Mouse (Mus musculus) forebrain, embryonic 12.5 days (tissue): ENCODE measurements around the gene Igf1r. TPM values are rescaled to one million over a fixed set of nuclear protein-coding genes. Genes with fewer than 3 reads are reported as not detected.

Experiments used
- ATAC-seq: fragments of 200-750 bp; cut with Nextera tagmentation; 2 replicates; pipeline ENCODE4 v1.8.0; 2017; ENCODE audit warnings: moderate TSS enrichment; ENCODE audit not compliant: low FRiP score
- H3K27ac ChIP-seq: fragments of 300-500 bp; sonication (generic); 2 replicates; pipeline ENCODE4 v1.5.1; 2016; ENCODE audit warnings: mild to moderate bottlenecking
- H3K27me3 ChIP-seq: fragments of 300-500 bp; sonication (generic); 2 replicates; pipeline ENCODE4 v1.6.1; 2016; ENCODE audit warnings: mild to moderate bottlenecking
- H3K36me3 ChIP-seq: fragments of 300-500 bp; sonication (generic); replicated peaks from 2 replicates; pipeline ENCODE4 v1.6.1; 2016; ENCODE audit warnings: mild to moderate bottlenecking
- H3K4me1 ChIP-seq: fragments of 300-500 bp; sonication (generic); 2 replicates; pipeline ENCODE4 v1.6.1; 2016
- H3K4me2 ChIP-seq: fragments of 300-500 bp; sonication (generic); 2 replicates; pipeline ENCODE4 v1.6.1; 2016; ENCODE audit warnings: mild to moderate bottlenecking, moderate library complexity
- H3K4me3 ChIP-seq: fragments of 300-500 bp; sonication (generic); replicated peaks from 2 replicates; pipeline ENCODE4 v1.5.1; 2016; ENCODE audit warnings: mild to moderate bottlenecking
- H3K9ac ChIP-seq: fragments of 300-500 bp; sonication (generic); 2 replicates; pipeline ENCODE4 v1.6.1; 2016; ENCODE audit warnings: mild to moderate bottlenecking
- H3K9me3 ChIP-seq: fragments of 300-500 bp; sonication (generic); 2 replicates; pipeline ENCODE4 v1.6.1; 2016
- WGBS: fragments of 180-500 bp; shearing (Covaris S2); methylation state at CpG from one replicate; pipeline ENCODE4 v1.1.7; 2016; 5-methylcytosine and 5-hydroxymethylcytosine counted together
- polyA plus RNA-seq: library from polyadenylated mRNA; unstranded; fragments of >200 nt; fragmentation: Nextera tagmentation; extraction: Ambion mirVana; gene quantifications from 2 replicates; pipeline ENCODE4 v1.2.1, GENCODE M21; 2016

Gene Igf1r
- polyA plus RNA-seq, 1 experiment from 2014 or later, result 36.1 TPM

- H3K36me3 ChIP-seq, result no peaks in the 10 kb centered on the region
- WGBS, result 86% methylated on average over 4 of the region's 4 CpGs
Observed at GRCm38 (mm10) chr7:67993614-67994013, 41.0 kb downstream of the Igf1r start.

GRCm38 (mm10) chr7:67994346-67994858 lies 41.8 kb downstream of the Igf1r start:
- Histone ChIP-seq H3K4me2 (no peak overlapping the region), H3K9me3 (no peaks in the 10 kb centered on the region), H3K4me1 (peaks cover 25% of the 10 kb centered on the region), H3K4me3 (no peak overlapping the region), H3K36me3 (no peaks in the 10 kb centered on the region), H3K27ac (no peak overlapping the region), H3K27me3 (no peaks in the 10 kb centered on the region), H3K9ac (no peak overlapping the region)
- ATAC-seq, result no peak
- 83% methylated on average over 7 of the region's 7 CpGs for WGBS

More at GRCm38 (mm10) chr7:67993614-67994013, 41.0 kb downstream of the Igf1r start:
- Histone ChIP-seq H3K4me3 (no peak overlapping the region), H3K9ac (no peak overlapping the region), H3K27ac (no peak overlapping the region), H3K27me3 (no peaks in the 10 kb centered on the region), H3K9me3 (no peaks in the 10 kb centered on the region), H3K4me2 (no peak overlapping the region), H3K4me1 (peaks cover 26% of the 10 kb centered on the region)
- ATAC-seq, result no peak

- H3K27ac ChIP-seq, result no peak overlapping the region
- no peaks in the 10 kb centered on the region for H3K9me3 ChIP-seq
- no peak overlapping the region for H3K4me2 ChIP-seq
- no peak overlapping the region for H3K4me3 ChIP-seq
- no peak for ATAC-seq
- H3K27me3 ChIP-seq, result no peaks in the 10 kb centered on the region
- peaks cover 25% of the 10 kb centered on the region for H3K4me1 ChIP-seq
- no peaks in the 10 kb centered on the region for H3K36me3 ChIP-seq
- WGBS, result 70% methylated on average over 8 of the region's 8 CpGs
- no peak overlapping the region for H3K9ac ChIP-seq
Observed at GRCm38 (mm10) chr7:67995276-67995675, 42.6 kb downstream of the Igf1r start.

GRCm38 (mm10) chr7:67996202-67996960 lies 43.8 kb downstream of the Igf1r start:
- ATAC-seq, result no peak
- H3K27me3 ChIP-seq, result no peaks in the 10 kb centered on the region
- no peaks in the 10 kb centered on the region for H3K9me3 ChIP-seq
- H3K4me1 ChIP-seq, result peaks cover 25% of the 10 kb centered on the region
- H3K27ac ChIP-seq, result no peak overlapping the region
- no peak overlapping the region for H3K4me2 ChIP-seq
- WGBS, result 65% methylated on average over 12 of the region's 12 CpGs
- H3K9ac ChIP-seq, result no peak overlapping the region
- H3K4me3 ChIP-seq, result no peak overlapping the region
- H3K36me3 ChIP-seq, result 0 out of 2 replicates have a peak, but pooled peaks cover 4% of the 10 kb centered on the region

- Histone ChIP-seq H3K27me3 (no peaks in the 10 kb centered on the region), H3K9ac (no peak overlapping the region), H3K4me2 (no peak overlapping the region), H3K9me3 (no peaks in the 10 kb centered on the region), H3K36me3 (peaks cover 25% of the 10 kb centered on the region), H3K4me3 (no peak overlapping the region), H3K4me1 (peaks cover 12% of the 10 kb centered on the region), H3K27ac (no peak overlapping the region)
- ATAC-seq, result no peak
- WGBS, result 92% methylated on average over 5 of the region's 5 CpGs
Observed at GRCm38 (mm10) chr7:68001269-68001668, 48.6 kb downstream of the Igf1r start.

DNA sequence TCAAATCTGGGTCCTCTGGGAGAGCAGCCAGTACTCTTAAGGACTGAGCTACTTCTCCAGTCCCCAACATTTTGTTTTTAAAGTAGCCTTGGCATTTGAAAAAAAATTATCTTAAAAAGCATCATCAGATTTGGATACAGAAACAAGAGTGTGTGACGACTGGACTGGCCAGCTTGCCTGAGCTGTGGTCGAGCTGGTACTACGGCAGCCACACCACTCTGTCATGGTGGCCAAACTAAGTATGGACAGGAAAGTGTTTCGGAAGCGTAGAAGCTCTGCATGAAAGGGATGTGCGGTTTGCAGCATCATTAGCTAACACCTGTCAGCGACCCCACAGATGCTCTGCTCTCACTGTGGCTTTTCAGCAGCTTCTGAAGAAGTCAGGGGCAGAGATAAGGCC lies 53.4 kb downstream of the Igf1r start:
- Histone ChIP-seq H3K4me1 (peaks cover 11% of the 10 kb centered on the region), H3K36me3 (peaks cover 44% of the 10 kb centered on the region), H3K9ac (no peak overlapping the region), H3K9me3 (no peaks in the 10 kb centered on the region), H3K4me3 (no peak overlapping the region), H3K4me2 (no peak overlapping the region), H3K27ac (no peak overlapping the region), H3K27me3 (no peaks in the 10 kb centered on the region)
- 93% methylated on average over 7 of the region's 7 CpGs for WGBS
- ATAC-seq, result no peak

DNA sequence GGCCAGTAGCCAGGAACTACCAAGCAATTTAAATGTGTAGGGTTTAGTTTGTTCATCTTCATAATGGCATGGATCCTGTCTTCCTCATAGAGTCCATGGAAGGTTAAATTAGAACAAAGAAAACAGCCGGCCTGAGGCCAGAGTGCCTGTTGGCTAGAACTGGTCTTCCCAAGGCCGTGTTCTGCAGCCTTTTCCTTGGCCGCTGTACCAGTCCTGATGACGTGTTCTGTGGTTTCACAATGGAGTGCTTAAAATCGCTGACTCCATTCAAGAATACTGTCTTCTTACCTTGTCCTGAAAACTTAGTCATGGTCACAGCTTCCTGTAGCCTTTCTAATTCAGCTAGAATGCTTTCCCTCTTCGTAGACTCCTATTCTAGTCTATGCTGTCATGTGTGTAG lies 53.9 kb downstream of the Igf1r start:
- Histone ChIP-seq H3K27ac (no peak overlapping the region), H3K9me3 (no peaks in the 10 kb centered on the region), H3K36me3 (peaks cover 44% of the 10 kb centered on the region), H3K4me1 (peaks cover 11% of the 10 kb centered on the region), H3K4me2 (no peak overlapping the region), H3K27me3 (no peaks in the 10 kb centered on the region), H3K4me3 (no peak overlapping the region), H3K9ac (no peak overlapping the region)
- 89% methylated on average over 6 of the region's 6 CpGs for whole genome bisulfite sequencing
- ATAC-seq, result no peak

DNA sequence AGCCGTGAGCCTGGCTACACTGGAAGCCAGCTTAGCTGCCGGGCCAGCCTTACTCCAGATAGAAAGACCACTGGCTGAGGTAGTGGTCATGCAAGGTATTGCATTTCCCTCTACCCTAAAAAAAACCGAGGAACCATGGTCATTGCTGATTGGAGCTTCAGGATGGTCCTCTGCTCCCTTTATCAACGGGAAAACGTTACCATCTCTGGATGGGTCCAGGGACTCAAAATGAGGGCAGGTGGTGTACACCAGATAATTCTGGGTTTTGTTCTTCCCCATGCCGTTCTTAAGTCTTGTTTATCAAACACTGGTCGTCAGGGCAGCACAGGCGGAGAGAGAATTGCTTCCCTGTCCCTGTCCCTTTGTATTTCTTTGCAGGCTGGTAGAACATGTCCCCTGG lies 57.0 kb downstream of the Igf1r start:
- H3K27ac ChIP-seq, result no peak overlapping the region
- peaks cover 35% of the 10 kb centered on the region for H3K36me3 ChIP-seq
- 72% methylated on average over 8 of the region's 8 CpGs for WGBS
- no peak for ATAC-seq
- H3K9ac ChIP-seq, result no peak overlapping the region
- no peaks in the 10 kb centered on the region for H3K27me3 ChIP-seq
- H3K9me3 ChIP-seq, result no peaks in the 10 kb centered on the region
- H3K4me3 ChIP-seq, result no peak overlapping the region
- peaks cover 19% of the 10 kb centered on the region for H3K4me1 ChIP-seq
- no peak overlapping the region for H3K4me2 ChIP-seq

DNA sequence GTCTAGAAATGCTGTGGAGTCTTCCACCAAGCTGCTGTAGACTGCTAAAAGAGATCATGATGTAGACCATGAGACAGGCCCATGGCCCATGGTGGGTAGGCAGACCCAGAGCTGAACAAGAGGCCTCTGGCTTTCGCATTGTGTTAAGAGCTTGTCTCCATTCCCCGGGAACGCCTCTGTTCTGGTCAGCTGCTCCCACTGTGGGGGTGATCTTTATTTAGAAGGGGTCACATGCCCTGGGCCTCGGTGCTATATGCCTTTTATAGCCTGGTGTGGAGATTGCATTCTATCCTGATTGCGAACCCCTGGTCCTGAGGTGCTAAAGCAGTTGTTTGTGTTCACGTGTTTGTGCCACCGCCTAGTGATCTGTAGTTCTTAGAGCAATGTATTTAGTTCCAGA lies 57.5 kb downstream of the Igf1r start:
- ATAC-seq, result no peak
- Histone ChIP-seq H3K27me3 (no peaks in the 10 kb centered on the region), H3K9ac (no peak overlapping the region), H3K27ac (no peak overlapping the region; the same call in 1 of the 2 replicates), H3K9me3 (no peaks in the 10 kb centered on the region), H3K4me1 (peaks cover 19% of the 10 kb centered on the region), H3K4me2 (no peak overlapping the region), H3K4me3 (no peak overlapping the region), H3K36me3 (peaks cover 30% of the 10 kb centered on the region)
- WGBS, result 77% methylated on average over 7 of the region's 7 CpGs

DNA sequence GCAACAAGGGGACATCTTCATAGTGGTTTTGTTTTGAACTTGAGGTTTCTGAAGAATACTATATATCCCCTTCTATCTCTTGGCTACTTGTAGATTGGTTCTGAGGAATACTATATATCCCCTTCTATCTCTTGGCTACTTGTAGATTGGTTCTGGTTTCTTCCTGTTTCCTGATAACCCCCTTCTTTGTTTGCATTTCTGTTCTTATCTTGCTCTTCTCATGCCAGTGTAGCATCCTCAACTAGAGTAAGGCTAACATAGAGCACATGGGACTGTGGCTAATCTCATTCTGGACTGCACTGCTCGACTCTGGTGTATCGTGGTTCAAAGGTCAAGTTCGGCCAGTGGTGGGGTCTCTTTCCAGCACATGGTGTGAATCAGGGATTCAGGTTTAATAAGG lies 58.2 kb downstream of the Igf1r start:
- ATAC-seq, result no peak
- H3K36me3 ChIP-seq, result peaks cover 35% of the 10 kb centered on the region
- H3K27ac ChIP-seq, result no peak overlapping the region
- no peaks in the 10 kb centered on the region for H3K9me3 ChIP-seq
- no peak overlapping the region for H3K9ac ChIP-seq
- 86% methylated on average over 3 of the region's 3 CpGs for WGBS
- no peak overlapping the region for H3K4me2 ChIP-seq
- no peaks in the 10 kb centered on the region for H3K27me3 ChIP-seq
- no peak overlapping the region for H3K4me3 ChIP-seq
- H3K4me1 ChIP-seq, result peaks cover 19% of the 10 kb centered on the region

GRCm38 (mm10) chr7:68011385-68012122 lies 58.9 kb downstream of the Igf1r start:
- no peak overlapping the region for H3K4me3 ChIP-seq
- 86% methylated on average over 13 of the region's 13 CpGs for WGBS
- no peak overlapping the region for H3K9ac ChIP-seq
- H3K4me2 ChIP-seq, result no peak overlapping the region
- ATAC-seq, result no peak
- no peaks in the 10 kb centered on the region for H3K27me3 ChIP-seq
- peaks cover 19% of the 10 kb centered on the region for H3K4me1 ChIP-seq
- H3K27ac ChIP-seq, result no peak overlapping the region
- peaks cover 42% of the 10 kb centered on the region for H3K36me3 ChIP-seq
- no peaks in the 10 kb centered on the region for H3K9me3 ChIP-seq

GRCm38 (mm10) chr7:68012123-68012474 lies 59.5 kb downstream of the Igf1r start:
- Histone ChIP-seq H3K9me3 (no peaks in the 10 kb centered on the region), H3K4me3 (no peak overlapping the region), H3K27me3 (no peaks in the 10 kb centered on the region), H3K4me1 (peaks cover 19% of the 10 kb centered on the region), H3K9ac (no peak overlapping the region), H3K36me3 (peaks cover 42% of the 10 kb centered on the region), H3K27ac (no peak overlapping the region), H3K4me2 (no peak overlapping the region)
- WGBS, result 77% methylated on average over 6 of the region's 6 CpGs
- ATAC-seq, result no peak
